Mouse (Mus musculus): Measurements from ENCODE around the gene Hist1h3e.
"Not testable (repeated sequence)": the region's sequence is repeated elsewhere in the genome, so short reads cannot be mapped to it uniquely, and the experiment has no call there.

DNA sequence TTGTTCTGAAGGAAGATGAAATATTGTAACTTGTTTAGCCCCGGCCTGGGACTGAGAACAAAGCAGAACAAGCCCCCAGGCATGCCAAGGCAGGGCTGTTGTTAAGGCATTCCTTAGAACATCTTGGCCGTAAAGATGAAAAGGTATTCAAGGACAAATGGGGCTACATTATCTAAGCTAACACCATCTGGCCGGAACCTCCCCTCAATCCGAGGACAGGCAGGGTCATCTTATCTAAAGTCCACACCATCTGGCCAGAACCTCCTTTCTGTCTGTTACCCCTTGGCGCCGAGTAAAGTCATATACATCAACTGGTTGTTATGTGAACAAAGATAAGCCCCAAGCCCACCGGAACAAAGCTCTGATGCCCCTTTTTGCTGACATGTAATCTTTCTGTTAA lies 29.7 kb upstream of the Hist1h3e start:
- TF ChIP-seq CTCF (conservative IDR thresholded peaks at IDR 0.05; ENCODE audit: insufficient read depth, insufficient read length, low read depth, low read length); POLR2A (IDR thresholded peaks at IDR 0.05; ENCODE audit: low read depth, low read length): not testable (repeated sequence)

All from kidney, adult 2 months (tissue).